Mouse (Mus musculus): ENCODE results near the gene Ism2.
"Not testable (repeated sequence)": the region's sequence is repeated elsewhere in the genome, so short reads cannot be mapped to it uniquely, and the experiment has no call there.

The Ism2 gene

DNA sequence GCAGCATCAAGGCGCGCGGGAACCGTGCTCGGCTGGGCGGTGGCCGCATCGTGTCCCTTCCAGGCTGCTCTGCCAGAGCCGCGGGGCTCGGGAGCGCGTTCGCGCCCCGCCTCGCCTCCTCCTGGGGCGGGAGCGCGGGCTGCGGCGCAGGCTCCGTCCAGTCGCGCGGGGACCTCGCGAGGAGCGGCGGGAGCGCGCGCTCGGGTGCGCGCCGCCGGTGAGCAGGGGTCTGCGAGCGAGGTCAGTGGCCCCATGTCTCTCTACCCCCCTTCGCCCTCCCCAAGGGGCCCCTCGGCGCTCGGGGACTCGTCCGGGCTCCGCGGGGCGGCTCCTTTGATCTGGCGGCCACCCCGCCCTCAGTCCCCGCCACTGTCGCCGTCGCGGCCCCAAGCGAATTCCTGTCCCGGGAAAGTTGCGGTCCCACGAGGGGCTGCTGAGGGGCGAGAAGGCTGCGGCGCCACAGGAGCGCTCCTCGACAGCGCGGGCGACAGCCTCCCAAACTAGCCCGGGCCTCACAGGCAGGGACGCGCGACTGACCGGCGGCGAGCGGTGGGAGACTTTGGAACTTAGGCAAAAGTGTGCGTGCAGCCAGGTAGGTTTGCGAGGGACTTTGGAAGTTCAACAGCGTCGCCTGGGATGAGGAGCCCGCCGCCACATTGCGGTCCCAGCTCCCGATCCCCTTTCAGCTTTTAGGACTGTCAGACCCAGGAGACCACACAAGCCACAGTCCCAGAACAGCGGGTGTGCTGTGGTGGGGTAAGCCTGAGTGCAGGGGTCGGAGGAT is at the start of gene Ism2:
Gene Ism2 (minus strand): TSS at position 49 of the 784 bp plus-strand sequence.
- DNase-seq (ENCODE audit: low spot score in 2 of 2) = no peak

- DNase-seq (ENCODE audit: low spot score in 2 of 2) = no peak
Observed at GRCm38 (mm10) chr12:87348029-87348428, 48.5 kb upstream of the Ism2 start.

- no peak for DNase-seq (ENCODE audit: low spot score in 2 of 2)
Observed at GRCm38 (mm10) chr12:87347511-87347910, 48.0 kb upstream of the Ism2 start.

DNA sequence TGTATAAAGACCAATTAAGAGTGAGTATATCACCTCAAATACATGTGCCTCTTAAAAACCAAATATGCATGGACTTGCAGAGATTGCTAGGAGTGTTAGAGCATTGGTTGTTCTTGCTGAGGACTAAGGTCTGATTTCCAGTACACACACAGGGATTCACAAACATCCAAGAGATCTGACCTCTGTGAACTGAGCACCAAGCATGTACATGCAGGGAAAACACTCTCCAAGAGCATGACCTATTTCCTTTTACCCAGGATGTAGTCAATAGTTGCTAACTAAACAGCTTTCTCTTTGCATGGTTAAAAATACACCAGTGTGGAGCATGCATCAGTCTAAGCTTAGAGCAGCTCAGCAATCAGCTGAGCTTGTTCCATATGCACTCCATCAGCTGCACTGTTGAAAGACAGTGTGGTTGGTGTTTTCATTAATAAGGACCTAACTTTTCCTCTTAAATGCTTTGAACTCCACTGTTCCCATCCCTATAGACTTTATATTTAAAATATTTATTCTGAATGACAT is 43.6 kb upstream of the Ism2 start:
- no peak for DNase-seq (ENCODE audit: low spot score in 2 of 2)

DNA sequence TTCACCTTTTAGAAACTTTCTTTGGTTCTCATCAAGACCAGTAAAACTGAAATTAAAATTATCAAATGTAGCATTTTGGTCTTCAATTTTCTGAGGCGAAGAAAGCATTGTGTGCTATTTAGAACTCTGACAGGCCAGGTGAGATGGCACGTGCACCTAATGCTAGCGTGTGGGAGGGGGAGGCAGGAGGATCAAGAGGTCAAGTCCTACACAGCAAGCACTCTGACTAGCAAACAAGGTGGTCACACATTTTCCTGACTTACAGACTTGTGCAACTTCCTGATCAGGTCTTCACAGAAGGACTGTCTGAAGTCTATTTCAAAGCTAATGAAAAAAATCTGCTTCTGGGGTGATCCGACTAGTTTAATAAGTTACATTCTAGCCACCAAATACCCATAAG is 38.6 kb upstream of the Ism2 start:
- DNase-seq (ENCODE audit: low spot score in 2 of 2) = no peak

DNA sequence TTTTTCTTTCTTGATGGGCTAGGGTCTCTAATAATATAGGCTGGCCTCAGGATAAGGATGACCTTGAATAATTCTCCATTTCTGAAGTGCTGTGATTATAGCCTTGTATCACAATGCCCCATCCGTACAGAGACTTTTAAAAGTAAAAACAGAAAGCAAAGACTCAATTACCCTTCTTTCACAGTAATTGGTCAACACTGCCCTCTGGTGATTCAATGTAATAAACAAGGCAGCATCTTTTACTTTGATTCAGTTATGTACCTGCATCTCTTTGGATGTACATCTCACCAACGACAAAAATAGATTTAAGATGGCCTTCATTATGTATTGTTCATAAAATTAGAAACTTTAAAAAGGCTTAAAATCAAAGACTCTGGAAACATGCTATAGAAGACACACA is 35.4 kb upstream of the Ism2 start:
- no peak for DNase-seq (ENCODE audit: low spot score in 2 of 2)

DNA sequence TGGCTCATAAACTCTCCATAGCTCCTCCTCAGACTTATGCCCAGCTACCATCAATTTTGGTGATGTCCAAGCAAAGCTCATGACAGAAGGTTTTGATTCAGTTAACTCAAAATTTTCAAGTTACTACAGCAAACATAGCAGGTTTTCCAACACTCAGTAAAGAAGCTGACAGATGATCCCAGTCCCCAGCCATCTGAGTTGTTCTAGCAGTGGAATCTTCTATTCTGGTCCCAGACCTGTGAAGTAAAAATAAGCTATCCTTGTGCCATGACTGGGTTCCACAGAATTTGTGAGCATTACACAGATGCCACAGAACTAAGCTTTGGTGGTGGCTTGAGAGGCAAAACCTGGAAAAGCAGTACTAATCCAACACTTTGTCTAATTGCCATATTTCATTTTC is 34.3 kb upstream of the Ism2 start:
- DNase-seq (ENCODE audit: low spot score in 2 of 2) = no peak

- DNase-seq (ENCODE audit: low spot score in 2 of 2) = no peak
Observed at GRCm38 (mm10) chr12:87332511-87332910, 33.0 kb upstream of the Ism2 start.

- DNase-seq (ENCODE audit: low spot score in 2 of 2) = no peak
Observed at GRCm38 (mm10) chr12:87331908-87332307, 32.4 kb upstream of the Ism2 start.

- DNase-seq (ENCODE audit: low spot score in 2 of 2) = no peak
Observed at GRCm38 (mm10) chr12:87331053-87331456, 31.6 kb upstream of the Ism2 start.

DNA sequence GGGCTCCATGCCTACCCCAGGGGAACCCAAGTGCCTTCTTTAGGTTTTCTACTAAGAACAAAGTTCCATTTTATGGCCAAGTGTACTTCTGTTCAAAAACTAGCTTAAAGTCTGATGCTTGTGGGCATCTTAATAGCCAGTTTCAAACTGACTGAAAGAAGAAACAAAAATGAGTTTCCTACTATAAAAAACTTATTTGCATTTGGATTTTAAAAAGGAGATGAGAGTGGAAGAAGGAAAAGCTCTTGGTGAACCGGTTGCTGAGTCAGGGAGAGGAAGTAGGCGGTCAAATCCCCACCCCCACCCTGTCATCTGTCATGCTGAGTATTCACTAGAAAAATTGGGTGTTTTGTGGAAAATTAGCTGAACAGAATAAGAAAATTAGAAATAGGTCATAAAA is 30.7 kb upstream of the Ism2 start:
- no peak for DNase-seq (ENCODE audit: low spot score in 2 of 2)

DNA sequence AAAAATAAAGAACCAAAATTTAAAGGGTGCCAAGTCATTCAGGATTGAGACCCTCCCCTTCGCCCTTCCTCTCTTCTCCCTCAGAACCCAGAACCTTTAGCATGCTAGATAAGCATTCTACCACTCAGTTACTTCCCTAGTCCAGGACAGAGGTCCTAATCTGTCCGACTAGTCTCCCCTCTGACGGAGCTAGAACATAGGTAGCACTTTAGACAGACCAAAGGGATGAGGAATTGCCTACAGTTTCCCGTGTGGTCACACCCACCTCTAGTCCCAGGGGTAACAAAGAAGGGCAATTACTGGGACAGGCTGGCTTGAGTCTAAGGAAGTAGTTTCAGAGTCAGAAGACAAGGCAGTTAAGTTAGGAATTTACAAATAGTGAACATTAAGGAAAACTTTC is 28.5 kb upstream of the Ism2 start:
- no peak for DNase-seq (ENCODE audit: low spot score in 2 of 2)

DNA sequence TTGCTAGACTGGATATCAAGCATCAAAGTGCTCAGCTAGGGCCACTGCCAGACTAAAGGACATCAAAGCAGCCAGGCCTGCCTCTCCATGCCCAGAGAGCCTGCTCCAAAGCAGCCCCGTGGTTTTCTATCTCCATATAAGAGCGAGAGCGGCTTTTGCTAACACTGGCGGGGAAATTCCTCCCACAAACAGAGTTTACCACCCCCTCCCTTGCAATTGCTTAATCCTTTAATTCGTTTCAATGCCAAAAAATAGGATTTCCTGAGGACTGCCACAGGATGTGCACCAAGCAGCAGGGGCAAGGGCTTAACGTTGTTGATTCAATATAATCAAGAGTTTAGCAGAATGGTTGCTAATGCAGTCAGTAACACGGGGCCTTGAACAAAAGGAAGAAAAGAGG is 28.1 kb upstream of the Ism2 start:
- DNase-seq (ENCODE audit: low spot score in 2 of 2) = no peak

DNA sequence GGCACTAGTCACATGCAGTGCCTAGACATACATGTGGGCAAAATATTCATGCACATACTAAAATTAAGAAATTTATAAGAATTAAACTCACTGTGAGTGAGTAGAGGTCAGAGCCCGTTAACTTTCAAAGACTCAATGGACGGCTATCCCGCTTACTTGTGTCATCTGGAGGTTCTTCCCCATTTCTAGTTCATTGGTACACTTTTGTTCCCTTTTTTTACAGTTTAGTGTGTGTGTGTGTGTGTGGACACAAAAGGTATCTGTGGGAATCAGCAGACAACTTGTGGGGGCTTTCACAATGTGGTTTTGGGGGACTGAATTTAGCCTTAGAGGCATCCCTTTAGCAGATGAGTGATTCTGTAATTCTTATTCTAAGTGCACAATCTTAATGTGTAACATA is 25.9 kb upstream of the Ism2 start:
- DNase-seq (ENCODE audit: low spot score in 2 of 2) = no peak

GRCm38 (mm10) chr12:87319229-87319628 is 19.7 kb upstream of the Ism2 start:
- DNase-seq (ENCODE audit: low spot score in 2 of 2) = no peak

GRCm38 (mm10) chr12:87317951-87318350 is 18.4 kb upstream of the Ism2 start:
- DNase-seq (ENCODE audit: low spot score in 2 of 2) = no peak

GRCm38 (mm10) chr12:87313098-87313497 is 13.6 kb upstream of the Ism2 start:
- DNase-seq (ENCODE audit: low spot score in 2 of 2) = no peak

DNA sequence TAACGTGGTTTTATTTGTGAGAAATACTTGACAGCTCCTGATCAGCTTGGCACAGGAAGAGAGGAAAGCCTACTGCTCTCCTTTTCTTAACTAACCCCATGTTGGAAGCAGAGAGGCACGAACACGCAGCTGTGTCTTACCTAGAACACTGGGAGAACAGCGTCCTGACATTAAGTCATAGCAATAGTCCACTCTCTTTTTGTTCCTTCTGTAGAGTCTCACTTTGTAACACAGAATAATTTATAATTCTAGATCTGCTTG is 7.0 kb upstream of the Ism2 start:
- not testable (repeated sequence) for DNase-seq (ENCODE audit: low spot score in 2 of 2)

- no peak for DNase-seq (ENCODE audit: low spot score in 2 of 2)
Observed at GRCm38 (mm10) chr12:87305767-87306583, 6.5 kb upstream of the Ism2 start.

DNA sequence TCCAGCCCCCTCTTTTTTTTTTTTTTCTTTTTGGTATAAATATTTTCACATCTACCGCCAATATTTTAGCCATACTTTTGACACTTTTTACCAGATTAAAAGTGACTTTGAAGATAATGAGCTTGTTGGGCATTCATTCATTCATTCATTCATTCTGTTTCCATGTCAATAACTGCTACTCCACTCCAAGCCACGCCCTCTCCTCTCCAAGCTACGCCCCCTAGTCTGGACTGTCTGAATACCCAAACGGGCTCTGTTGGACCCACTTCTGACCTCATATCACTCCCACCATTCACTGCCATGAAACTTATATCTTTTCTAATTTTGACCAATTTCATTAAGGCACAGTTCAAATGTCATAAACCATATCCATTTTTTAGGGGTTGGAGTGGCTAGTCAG is 1.7 kb upstream of the Ism2 start:
- no peak for DNase-seq (ENCODE audit: low spot score in 2 of 2)

GRCm38 (mm10) chr12:87300441-87300690 is 861 bp upstream of the Ism2 start:
- DNase-seq (ENCODE audit: low spot score in 2 of 2) = no peak

- peak in 1 of 2 experiments; percentile 5 for DNase-seq (ENCODE audit: low spot score in 2 of 2)
Observed at GRCm38 (mm10) chr12:87299037-87299656, 358 bp downstream of the Ism2 start.

- DNase-seq (ENCODE audit: low spot score in 2 of 2) = no peak
Observed at GRCm38 (mm10) chr12:87293934-87294333, 5.6 kb downstream of the Ism2 start.
